Mouse (Mus musculus) liver, adult (tissue): ENCODE results near the gene Kmo.

Experiments
- GATA4 ChIP-seq: IDR thresholded peaks from 2 replicates; pipeline ENCODE4 v1.6.1; 2014; ENCODE audit warnings: mild to moderate bottlenecking, low read length; ENCODE audit not compliant: insufficient replicate concordance

Kmo gene

GRCm38 (mm10) chr1:175625257-175625879 lies 5.2 kb downstream of the Kmo start, which contains the start of gene Fh1:
Gene Fh1 (minus strand): TSS chr1:175625635.
- peak; percentile 76; the same call in 1 of the 2 replicates for TF ChIP-seq GATA4

GRCm38 (mm10) chr1:175625990-175626692 lies 6.0 kb downstream of the Kmo start:
- no peak for TF ChIP-seq GATA4

GRCm38 (mm10) chr1:175629248-175629647 lies 9.1 kb downstream of the Kmo start:
- TF ChIP-seq GATA4 = peak; percentile 70; the same call in 1 of the 2 replicates

- peak; percentile 83; the same call in 1 of the 2 replicates for TF ChIP-seq GATA4
These were observed 10.2 kb downstream of the Kmo start for GRCm38 (mm10) chr1:175630345-175630744.

DNA sequence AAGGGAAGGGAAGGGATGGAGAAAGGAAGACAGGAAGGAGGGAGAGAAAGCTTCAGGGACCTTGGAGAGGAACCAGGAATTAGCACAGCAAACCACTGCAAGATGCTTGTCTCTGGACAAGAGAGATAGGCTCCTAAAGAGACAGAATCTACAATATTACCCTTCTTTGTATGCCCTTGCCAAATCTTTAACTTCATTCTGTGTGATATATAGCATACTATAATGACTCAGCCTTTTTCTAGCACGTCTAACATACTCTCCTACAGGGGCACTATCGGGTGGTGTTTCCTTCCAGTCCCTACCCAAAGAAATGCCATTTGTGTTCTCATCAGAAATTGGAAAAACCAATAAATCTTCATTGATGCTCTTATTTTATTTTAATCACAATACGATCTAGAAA lies 10.9 kb downstream of the Kmo start:
- TF ChIP-seq GATA4 = no peak

- TF ChIP-seq GATA4 = peak; percentile 81
These were observed 11.6 kb downstream of the Kmo start for GRCm38 (mm10) chr1:175631721-175632221.

GRCm38 (mm10) chr1:175632470-175632869 lies 12.3 kb downstream of the Kmo start:
- TF ChIP-seq GATA4 = no peak

- TF ChIP-seq GATA4 = no peak
These were observed 17.5 kb downstream of the Kmo start for GRCm38 (mm10) chr1:175637677-175638076.

- no peak for TF ChIP-seq GATA4
These were observed 18.9 kb downstream of the Kmo start for GRCm38 (mm10) chr1:175639072-175639471.

DNA sequence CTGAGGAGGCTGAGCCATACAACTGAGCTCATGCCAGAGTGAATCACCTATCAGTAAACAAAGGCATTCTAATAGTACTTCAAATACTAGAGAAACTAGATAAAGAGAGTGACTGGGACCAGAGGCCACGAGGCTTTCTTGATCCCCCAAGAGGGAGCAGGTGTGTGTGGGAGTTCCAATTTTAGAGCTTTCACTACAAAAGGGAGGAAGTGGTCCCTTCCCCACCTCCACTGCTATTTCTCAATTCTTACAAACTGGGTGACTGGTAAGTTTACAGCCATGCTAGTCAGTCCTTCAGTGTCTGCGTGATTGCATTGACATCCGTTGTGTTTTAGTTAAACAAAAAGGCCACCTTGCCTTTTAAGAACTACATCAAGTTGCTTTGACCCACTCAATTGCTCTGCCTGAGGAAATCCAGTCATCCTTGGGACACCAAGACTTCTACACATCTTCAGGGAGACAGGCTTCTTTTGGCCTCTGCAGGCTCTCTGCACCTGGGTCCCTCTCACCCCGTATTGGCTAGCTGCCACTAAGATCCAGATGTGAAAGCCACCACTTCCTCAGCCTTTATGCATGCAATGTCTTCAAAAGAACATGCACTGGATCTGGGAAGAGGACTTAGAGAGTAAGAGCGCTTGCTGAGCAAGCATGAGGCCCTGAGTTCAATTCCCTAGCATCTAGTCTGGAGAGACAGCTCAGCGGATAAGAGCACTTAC lies 20.4 kb downstream of the Kmo start:
- TF ChIP-seq GATA4 = no peak

DNA sequence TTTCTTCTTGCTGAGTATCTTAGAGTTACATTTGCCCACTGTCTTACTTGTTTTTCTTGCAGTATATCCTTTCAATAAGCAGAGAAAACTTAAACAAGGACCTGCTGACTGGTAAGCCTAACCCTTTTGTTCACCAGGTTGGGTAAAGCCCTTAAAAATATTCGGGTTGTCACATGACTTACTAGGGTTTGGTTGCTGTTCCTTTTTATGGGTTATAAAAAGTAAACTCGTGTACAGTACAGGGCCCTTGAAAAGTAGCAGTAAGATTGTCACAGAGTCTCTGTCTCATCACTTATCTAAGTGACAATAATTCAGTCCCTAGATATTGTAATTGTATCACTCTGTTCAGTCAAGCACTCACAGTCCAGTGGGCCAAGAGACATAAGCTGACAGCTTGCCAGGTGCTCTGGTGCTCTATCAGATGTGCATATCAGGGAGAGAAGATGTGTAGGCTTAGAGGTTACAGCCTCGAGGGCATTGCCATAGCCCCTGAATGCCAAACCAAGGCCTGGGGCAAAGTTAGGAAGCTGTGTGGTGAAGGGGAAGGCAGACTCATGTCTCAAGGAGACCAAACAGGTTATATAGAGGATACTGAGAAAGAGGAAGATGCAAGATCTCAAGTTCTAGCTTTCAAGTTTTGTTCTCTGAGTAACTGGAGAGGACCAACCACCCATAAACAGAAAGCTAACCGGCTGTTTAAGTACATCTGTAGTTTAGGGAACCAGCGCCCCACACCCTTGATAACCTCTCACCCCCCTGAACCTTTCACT lies 23.5 kb downstream of the Kmo start:
- TF ChIP-seq GATA4 = no peak

GRCm38 (mm10) chr1:175646952-175647351 lies 26.8 kb downstream of the Kmo start:
- no peak for TF ChIP-seq GATA4

GRCm38 (mm10) chr1:175648615-175649014 lies 28.4 kb downstream of the Kmo start:
- no peak for TF ChIP-seq GATA4

DNA sequence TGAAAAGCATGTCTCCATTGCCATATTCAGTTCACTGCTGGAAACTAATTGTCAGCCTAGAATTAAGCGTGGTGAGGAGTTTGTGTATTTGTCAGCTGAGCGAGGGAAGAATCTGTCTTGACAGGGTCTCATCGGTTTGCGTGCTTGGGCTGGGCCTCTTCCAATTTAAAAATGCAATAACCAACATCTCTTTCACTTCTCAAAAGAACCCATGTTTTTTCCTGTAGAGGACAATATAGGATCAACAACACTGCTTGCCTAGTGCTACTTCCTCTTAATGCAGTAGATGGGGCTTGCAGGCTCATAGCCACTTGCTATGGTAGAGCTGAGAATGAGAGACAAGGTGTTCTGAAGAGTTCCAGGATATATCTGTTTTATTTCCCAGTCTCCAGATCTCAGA lies 39.7 kb downstream of the Kmo start:
- TF ChIP-seq GATA4 = no peak
